Mouse (Mus musculus) cerebellum, postnatal 25 days (tissue): ENCODE data around the gene Heatr4.
A peak's percentile ranks its signal among the peaks of the same experiment; 100 is the strongest.
"Not testable (repeated sequence)": the region's sequence is repeated elsewhere in the genome, so short reads cannot be mapped to it uniquely, and the experiment has no call there.

Source experiments
- DNase-seq, 2 experiments: peaks; one replicate each; pipeline ENCODE4 v3.0.0; 2021; ENCODE audit warnings: mixed read lengths in 2 of 2

The Heatr4 gene

GRCm38 (mm10) chr12:83997221-83997620, 12.6 kb upstream of the Heatr4 start:
- DNase-seq = no peak

- no peak for DNase-seq
These were observed 4.7 kb upstream of the Heatr4 start for GRCm38 (mm10) chr12:83989378-83989777.

- no peak for DNase-seq
These were observed 3.8 kb upstream of the Heatr4 start for GRCm38 (mm10) chr12:83988483-83988882.

DNA sequence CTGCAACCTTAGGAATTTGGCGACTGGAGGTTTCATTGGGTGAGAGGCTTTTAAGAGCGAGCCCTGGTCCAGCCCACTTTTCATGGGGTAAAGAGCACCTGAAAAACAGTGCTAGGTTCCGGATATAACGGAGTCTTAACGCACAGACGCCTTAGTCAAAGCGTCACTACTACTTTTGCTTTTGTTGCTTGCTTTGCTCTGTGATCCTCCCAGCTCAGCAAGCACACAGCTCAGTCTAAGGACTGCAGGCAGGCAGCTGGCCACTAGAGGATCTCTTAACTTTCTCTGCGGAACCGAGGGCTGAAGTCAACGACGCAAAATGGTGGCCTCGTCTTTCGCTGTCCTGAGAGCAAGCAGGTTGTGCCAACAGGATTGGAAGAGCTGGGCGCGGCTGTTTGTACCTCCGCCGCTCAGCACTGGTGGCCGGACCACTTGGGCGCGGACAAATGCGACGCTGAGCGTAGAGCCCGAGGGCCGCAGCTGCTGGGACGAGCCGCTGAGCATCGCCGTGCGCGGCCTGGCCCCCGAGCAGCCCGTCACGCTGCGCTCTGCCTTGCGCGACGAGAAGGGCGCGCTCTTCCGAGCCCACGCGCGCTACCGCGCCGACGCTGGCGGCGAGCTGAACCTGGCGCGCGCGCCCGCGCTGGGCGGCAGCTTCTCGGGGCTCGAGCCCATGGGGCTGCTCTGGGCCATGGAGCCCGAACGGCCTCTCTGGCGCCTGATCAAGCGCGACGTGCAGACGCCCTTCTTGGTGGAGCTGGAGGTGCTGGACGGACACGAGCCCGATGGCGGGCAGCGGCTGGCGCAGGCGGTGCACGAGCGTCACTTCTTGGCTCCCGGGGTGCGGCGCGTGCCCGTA, 3.2 kb upstream of the Heatr4 start, which contains the start of gene Acot2:
Gene Acot2, plus strand, starts transcription at position 279 of the 859 bp plus-strand sequence.
- DNase-seq = peak; percentile 85 to 87

GRCm38 (mm10) chr12:83987242-83987582, 2.6 kb upstream of the Heatr4 start:
- DNase-seq = no peak

GRCm38 (mm10) chr12:83981615-83982014, 3.0 kb downstream of the Heatr4 start:
- DNase-seq = no peak

GRCm38 (mm10) chr12:83978862-83979261, 5.8 kb downstream of the Heatr4 start:
- peak; percentile 77 to 81 for DNase-seq

- DNase-seq = no peak
These were observed 12.5 kb downstream of the Heatr4 start for GRCm38 (mm10) chr12:83972117-83972516.

GRCm38 (mm10) chr12:83965235-83965634, 19.4 kb downstream of the Heatr4 start:
- DNase-seq = no peak

DNA sequence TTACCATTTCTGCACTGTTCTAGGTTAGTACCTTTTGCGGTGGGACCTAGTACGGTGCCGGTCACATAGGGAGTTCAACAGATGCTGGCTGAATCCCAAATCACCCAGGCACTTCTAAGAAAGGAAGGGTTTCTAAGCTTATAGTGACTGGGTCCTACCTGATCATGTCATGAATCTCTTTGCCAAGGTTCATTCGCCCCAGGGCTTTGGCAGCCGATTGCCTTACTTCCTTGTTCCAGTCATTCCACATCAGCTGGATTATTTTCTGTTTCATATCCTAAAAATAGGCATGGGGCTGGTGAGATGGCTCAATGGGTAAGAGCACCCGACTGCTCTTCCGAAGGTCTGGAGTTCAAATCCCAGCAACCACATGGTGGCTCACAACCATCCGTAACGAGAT, 26.4 kb downstream of the Heatr4 start:
- DNase-seq = no peak

GRCm38 (mm10) chr12:83951711-83952575, 32.7 kb downstream of the Heatr4 start:
- peak in 1 of 2 experiments; percentile 25 for DNase-seq

DNA sequence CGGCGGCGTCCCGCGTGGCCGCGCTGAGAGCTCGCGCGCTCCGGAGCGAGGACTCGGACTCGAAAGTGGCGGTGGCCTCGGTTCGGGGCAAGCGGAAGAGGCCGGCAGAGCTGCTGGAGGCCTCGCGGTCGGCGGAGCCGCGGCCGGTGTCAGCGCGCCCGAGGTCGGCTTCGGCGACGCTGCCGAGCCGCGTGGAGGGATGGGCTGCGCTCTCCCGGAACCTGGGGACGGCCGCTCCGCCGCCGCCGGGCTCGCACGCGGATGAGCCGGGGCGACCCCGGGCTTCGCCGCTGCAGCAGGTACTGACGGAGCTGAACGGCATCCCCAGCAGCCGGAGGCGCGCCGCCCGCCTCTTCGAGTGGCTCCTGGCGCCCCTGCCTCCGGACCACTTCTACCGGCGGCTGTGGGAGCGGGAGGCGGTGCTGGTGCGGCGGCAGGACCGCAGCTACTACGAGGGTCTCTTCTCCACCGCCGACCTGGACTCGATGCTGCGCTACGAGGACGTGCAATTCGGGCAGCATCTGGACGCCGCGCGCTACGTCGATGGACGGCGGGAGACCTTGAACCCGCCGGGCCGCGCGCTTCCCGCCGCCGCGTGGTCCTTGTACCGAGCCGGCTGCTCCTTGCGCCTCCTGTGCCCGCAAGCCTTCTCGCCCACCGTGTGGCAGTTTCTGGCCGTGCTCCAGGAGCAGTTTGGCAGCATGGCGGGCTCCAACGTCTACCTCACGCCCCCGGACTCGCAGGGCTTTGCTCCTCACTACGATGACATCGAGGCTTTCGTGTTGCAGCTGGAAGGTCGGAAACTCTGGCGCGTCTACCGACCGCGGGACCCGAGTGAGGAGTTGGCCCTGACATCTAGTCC, 33.6 kb downstream of the Heatr4 start:
- peak; percentile 50 to 63 for DNase-seq

DNA sequence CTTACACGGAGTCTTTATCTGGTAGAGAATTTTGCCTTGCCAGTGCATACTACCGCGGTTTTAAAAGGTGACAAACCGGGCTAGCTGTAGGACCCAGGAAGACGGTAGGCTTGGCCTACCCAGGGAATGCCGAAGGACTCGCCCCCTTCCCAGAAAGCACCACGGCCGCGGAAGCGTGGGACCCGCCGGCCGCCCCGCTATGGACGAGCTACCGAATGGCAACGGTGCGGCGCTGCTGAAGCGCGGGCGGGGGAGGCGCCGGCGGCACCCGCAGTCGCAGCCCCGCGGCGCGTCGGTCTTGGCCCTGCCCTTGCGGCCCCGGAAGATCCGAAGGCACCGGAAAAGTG, 34.2 kb downstream of the Heatr4 start, which contains the start of gene Riox1:
Gene Riox1, plus strand, starts transcription at position 116 of the 347 bp plus-strand sequence.
- DNase-seq = peak; percentile 88 to 93

DNA sequence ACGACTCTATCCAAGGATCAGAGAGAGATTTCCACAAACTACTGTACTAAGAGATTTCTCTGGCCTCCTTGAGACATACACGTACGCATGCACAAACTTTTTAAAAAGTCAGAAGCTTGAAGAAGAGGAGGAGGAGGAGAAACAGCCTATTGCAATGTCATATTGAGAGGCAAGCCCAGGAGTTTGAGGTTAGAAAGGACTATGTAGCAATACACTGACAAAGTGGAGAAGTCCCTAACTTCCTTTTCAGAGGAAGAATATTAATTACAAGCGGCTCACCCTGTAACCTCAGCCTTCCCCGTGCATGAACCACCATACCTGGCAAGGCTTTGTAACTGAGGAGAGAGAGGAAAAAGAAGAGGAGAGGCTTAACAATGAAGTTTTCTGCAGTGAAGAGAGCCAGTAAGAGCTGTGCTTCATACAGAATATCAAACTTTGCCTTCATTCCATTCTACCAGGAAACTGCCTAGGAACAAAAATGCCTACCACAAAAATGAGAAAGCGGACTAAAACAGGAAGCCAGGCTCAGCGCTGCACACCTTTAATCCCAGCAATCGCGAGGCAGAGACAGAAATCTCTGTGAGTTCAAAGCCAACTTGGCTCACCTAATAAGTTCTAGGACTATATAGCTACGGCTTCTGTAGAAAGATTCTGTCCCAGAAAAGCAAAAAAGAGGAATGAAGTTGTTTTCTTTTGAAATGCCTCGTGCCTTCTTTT, 34.7 kb downstream of the Heatr4 start:
- DNase-seq = no peak

GRCm38 (mm10) chr12:83949043-83949442, 35.6 kb downstream of the Heatr4 start:
- no peak for DNase-seq

GRCm38 (mm10) chr12:83947260-83947811, 37.3 kb downstream of the Heatr4 start:
- no peak for DNase-seq

GRCm38 (mm10) chr12:83941938-83942337, 42.7 kb downstream of the Heatr4 start:
- no peak for DNase-seq

GRCm38 (mm10) chr12:83940031-83940430, 44.6 kb downstream of the Heatr4 start:
- no peak for DNase-seq

DNA sequence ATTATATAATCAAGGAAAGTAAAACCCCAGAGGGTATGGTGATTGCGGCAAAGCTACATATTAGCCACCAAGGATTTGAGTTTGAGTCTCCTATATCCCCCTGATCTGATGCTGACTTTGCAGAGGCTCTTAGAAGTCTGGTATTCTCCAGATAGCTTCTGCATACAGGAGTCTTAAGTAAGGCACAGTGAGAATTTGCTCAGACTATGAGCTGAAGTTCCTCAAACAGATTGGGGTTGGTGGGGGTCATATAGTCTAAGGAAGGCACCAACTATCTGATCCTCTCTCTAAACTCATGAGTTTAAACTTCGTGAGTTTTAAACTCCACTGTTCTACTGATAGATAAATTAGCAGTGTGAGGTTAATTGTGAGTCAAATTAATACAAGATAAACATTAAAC, 45.3 kb downstream of the Heatr4 start:
- DNase-seq = no peak

GRCm38 (mm10) chr12:83938592-83938991, 46.1 kb downstream of the Heatr4 start:
- DNase-seq = not testable (repeated sequence)

DNA sequence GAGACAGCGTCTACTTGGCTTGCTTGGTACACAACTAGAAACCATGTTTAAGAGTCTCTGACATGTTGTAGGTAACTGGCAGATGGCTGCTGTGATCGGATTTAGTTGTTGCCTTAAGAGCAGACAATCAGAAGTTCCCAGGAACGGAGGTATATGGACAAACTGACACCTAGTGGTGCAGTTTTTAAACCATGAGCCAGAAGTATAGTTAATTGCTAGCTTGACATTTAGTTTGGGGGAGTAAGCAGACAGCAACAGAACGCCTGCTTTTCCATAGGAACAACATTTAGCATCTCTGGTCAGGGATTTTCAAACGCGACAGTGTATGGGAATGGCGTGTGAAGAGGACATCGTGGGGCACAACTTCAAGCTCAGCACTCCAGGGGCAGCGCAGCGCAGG, 47.1 kb downstream of the Heatr4 start:
- no peak for DNase-seq
